Mouse (Mus musculus) lung, embryonic 16.5 days (tissue): ENCODE measurements around the gene Slc22a26. TPM values are rescaled to one million over a fixed set of nuclear protein-coding genes. Genes with fewer than 3 reads are reported as not detected.
"Not testable (repeated sequence)": the region's sequence is repeated elsewhere in the genome, so short reads cannot be mapped to it uniquely, and the experiment has no call there.

Experiments
- ATAC-seq: fragments of 200-750 bp; cut with Nextera tagmentation; 2 replicates; pipeline ENCODE4 v1.8.0; 2017; ENCODE audit warnings: low read depth, mild to moderate bottlenecking, moderate library complexity
- H3K27ac ChIP-seq: fragments of 300-500 bp; sonication (generic); 2 replicates; pipeline ENCODE4 v1.5.1; 2014; ENCODE audit warnings: mild to moderate bottlenecking, control low read depth, low read length
- H3K27me3 ChIP-seq: fragments of 300-500 bp; sonication (generic); 2 replicates; pipeline ENCODE4 v1.6.1; 2014; ENCODE audit warnings: low read depth, low read length, mixed read lengths; ENCODE audit not compliant: control insufficient read depth, insufficient read depth
- H3K36me3 ChIP-seq: fragments of 300-500 bp; sonication (generic); 2 replicates; pipeline ENCODE4 v1.6.1; 2014; ENCODE audit warnings: low read length; ENCODE audit not compliant: control insufficient read depth, insufficient read depth
- H3K4me1 ChIP-seq: fragments of 300-500 bp; sonication (generic); replicated peaks from 2 replicates; pipeline ENCODE4 v1.6.1; 2014; ENCODE audit warnings: low read length, mixed read lengths; ENCODE audit not compliant: control insufficient read depth, insufficient read depth
- H3K4me2 ChIP-seq: fragments of 300-500 bp; sonication (generic); 2 replicates; pipeline ENCODE4 v1.6.1; 2014; ENCODE audit warnings: low read depth, low read length, control low read depth
- H3K4me3 ChIP-seq: fragments of 300-500 bp; sonication (generic); 2 replicates; pipeline ENCODE4 v1.5.1; 2014; ENCODE audit warnings: mild to moderate bottlenecking, low read length, control low read depth
- H3K9ac ChIP-seq: fragments of 300-500 bp; sonication (generic); 2 replicates; pipeline ENCODE4 v1.6.1; 2014; ENCODE audit warnings: low read length, control low read depth
- H3K9me3 ChIP-seq: fragments of 300-500 bp; sonication (generic); 2 replicates; pipeline ENCODE4 v1.6.1; 2016; ENCODE audit warnings: low read length; ENCODE audit not compliant: control insufficient read depth
- WGBS: fragments of 180-500 bp; shearing (Covaris S2); extraction: QIAGEN DNeasy Blood & Tissue Kit; methylation state at CpG from one replicate; pipeline ENCODE4 v1.1.7; 2014; 5-methylcytosine and 5-hydroxymethylcytosine counted together
- polyA plus RNA-seq: library from polyadenylated mRNA; unstranded; fragments of >200 nt; fragmentation: Nextera tagmentation; extraction: Ambion mirVana; gene quantifications from 2 replicates; pipeline ENCODE4 v1.2.1, GENCODE M21; 2015

The Slc22a26 gene
- not detected in 2 replicates for polyA plus RNA-seq

DNA sequence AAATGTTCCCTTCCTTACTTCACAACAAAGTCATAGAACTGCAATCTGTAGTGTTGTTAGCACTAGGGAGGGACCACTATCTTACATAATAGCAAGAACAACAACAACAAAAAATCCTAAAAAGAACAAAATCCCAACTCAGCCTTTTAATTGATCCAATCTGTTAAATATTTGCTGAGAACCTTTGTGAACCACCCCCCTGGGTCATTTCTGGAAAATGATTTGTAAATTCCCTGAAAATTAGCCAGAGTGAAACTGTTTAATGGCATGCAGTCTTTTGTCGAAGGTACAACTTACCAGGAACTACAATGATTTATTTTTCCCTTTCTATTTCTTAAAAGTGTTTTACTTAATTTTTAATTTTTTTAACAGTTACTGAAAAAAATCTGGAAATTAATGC, at the start of gene Slc22a26:
Gene Slc22a26 (minus strand): TSS at position 97 of the 400 bp plus-strand sequence.
- no peaks in the 10 kb centered on the region for H3K9me3 ChIP-seq
- no peak within 1 kb of the TSS for H3K27ac ChIP-seq
- no peak within 1 kb of the TSS for H3K4me2 ChIP-seq
- no peaks in the 10 kb centered on the region for H3K36me3 ChIP-seq
- no peak within 1 kb of the TSS for H3K9ac ChIP-seq
- H3K4me1 ChIP-seq: no peaks in the 10 kb centered on the region
- no peak for ATAC-seq
- H3K27me3 ChIP-seq: no peaks in the 10 kb centered on the region
- 68% methylated on average over 1 of the region's 1 CpGs for WGBS
- H3K4me3 ChIP-seq: no peak within 1 kb of the TSS

GRCm38 (mm10) chr19:7829851-7830250, 27.4 kb upstream of the Slc22a26 start:
- Histone ChIP-seq H3K9ac (no peak overlapping the region), H3K4me1 (no peaks in the 10 kb centered on the region), H3K4me2 (no peak overlapping the region), H3K27ac (no peak overlapping the region), H3K4me3 (no peak overlapping the region), H3K36me3 (no peaks in the 10 kb centered on the region), H3K27me3 (no peaks in the 10 kb centered on the region), H3K9me3 (no peaks in the 10 kb centered on the region)
- ATAC-seq: no peak
- WGBS: 60% methylated on average over 2 of the region's 2 CpGs

DNA sequence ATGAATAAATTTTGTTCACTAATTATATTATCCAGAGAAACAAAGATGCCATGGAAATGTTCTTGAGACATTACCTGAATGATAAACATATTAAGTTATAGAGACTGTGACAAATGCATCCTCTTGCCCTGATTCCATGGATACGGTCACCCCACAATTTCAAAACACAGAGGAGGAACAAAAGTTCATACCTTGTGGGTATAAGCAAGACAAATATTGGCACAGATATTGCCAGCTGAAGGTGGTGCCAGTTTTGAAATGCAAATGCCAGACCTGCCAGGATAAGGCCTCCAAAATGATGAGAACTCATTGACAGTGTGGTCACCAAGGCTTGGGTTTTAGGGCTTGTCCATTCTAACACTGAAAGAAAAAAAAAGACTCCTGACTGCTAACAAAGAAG, 11.9 kb downstream of the Slc22a26 start:
- H3K27me3 ChIP-seq: no peaks in the 10 kb centered on the region
- H3K4me1 ChIP-seq: no peaks in the 10 kb centered on the region
- no peak for ATAC-seq
- 86% methylated on average over 1 of the region's 1 CpGs for WGBS
- H3K4me3 ChIP-seq: no peak overlapping the region
- H3K9me3 ChIP-seq: no peaks in the 10 kb centered on the region
- H3K4me2 ChIP-seq: no peak overlapping the region
- no peak overlapping the region for H3K27ac ChIP-seq
- H3K36me3 ChIP-seq: no peaks in the 10 kb centered on the region
- H3K9ac ChIP-seq: no peak overlapping the region

DNA sequence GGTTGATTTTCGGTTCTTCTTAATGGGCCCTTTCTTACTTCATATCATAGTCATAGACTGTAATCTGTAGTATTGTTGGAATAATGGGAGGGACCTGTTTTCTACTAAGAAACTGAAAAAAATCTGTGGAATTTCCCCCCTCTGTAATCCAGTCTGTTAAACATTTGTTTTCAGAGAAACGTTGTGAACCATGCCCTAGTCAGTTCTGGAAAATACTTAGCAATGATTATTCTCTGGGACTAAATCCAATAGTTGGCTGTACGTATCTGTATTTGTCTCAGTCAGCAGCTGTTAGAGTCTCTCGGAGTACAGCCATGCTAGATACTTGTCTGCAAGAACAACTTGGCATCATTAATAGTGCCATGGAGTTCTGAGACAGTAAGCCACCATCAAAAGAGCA, 27.2 kb downstream of the Slc22a26 start:
- Histone ChIP-seq H3K4me1 (no peaks in the 10 kb centered on the region), H3K9ac (no peak overlapping the region), H3K27me3 (no peaks in the 10 kb centered on the region), H3K9me3 (no peaks in the 10 kb centered on the region), H3K36me3 (no peaks in the 10 kb centered on the region), H3K4me2 (no peak overlapping the region), H3K4me3 (no peak overlapping the region), H3K27ac (no peak overlapping the region)
- WGBS: 72% methylated on average over 4 of the region's 4 CpGs
- no peak for ATAC-seq

GRCm38 (mm10) chr19:7766124-7766523, 36.3 kb downstream of the Slc22a26 start:
- no peaks in the 10 kb centered on the region for H3K27me3 ChIP-seq
- H3K9me3 ChIP-seq: no peaks in the 10 kb centered on the region
- H3K9ac ChIP-seq: no peak overlapping the region
- no peak overlapping the region for H3K4me3 ChIP-seq
- H3K36me3 ChIP-seq: no peaks in the 10 kb centered on the region
- no peak for ATAC-seq
- WGBS: 74% methylated on average over 2 of the region's 2 CpGs
- no peaks in the 10 kb centered on the region for H3K4me1 ChIP-seq
- H3K27ac ChIP-seq: no peak overlapping the region
- H3K4me2 ChIP-seq: no peak overlapping the region

GRCm38 (mm10) chr19:7765599-7765998, 36.9 kb downstream of the Slc22a26 start:
- Histone ChIP-seq H3K4me2 (no peak overlapping the region), H3K9me3 (no peaks in the 10 kb centered on the region), H3K36me3 (no peaks in the 10 kb centered on the region), H3K4me3 (no peak overlapping the region), H3K27me3 (no peaks in the 10 kb centered on the region), H3K9ac (no peak overlapping the region), H3K4me1 (no peaks in the 10 kb centered on the region), H3K27ac (no peak overlapping the region)
- no peak for ATAC-seq
- 85% methylated on average over 3 of the region's 3 CpGs for WGBS

DNA sequence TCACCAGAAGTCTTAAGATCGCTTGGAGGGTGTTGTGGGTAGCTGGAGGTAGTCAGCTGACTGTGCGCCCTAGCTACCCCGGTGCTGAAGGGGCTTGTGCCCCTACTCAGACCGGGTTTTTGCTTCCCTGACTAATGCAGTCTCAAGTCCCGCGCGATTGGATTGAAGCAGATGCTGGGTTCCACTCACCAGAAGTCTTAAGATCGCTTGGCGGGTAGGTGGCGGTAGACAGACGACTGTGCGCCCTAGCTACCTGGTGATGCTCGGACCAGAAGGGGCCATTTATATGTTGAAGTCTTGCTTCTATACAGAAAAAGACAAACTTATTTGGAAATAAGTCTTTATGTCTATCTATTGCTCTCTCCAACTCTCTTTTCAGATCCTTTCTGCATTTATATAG, 49.1 kb downstream of the Slc22a26 start:
- not testable (repeated sequence) for H3K4me2 ChIP-seq, H3K36me3 ChIP-seq, H3K9ac ChIP-seq, ATAC-seq, H3K4me3 ChIP-seq, H3K4me1 ChIP-seq, H3K27ac ChIP-seq, H3K9me3 ChIP-seq, H3K27me3 ChIP-seq
- WGBS: 62% methylated on average over 13 of the region's 13 CpGs

Other genes with a start within 250 kb of the Slc22a26 start
- gene Pla2g16, start 245.2 kb downstream of the Slc22a26 start, polyA plus RNA-seq: 17.1 and 18.0 TPM in 2 replicates
- 2.1 and 2.2 TPM in 2 replicates for gene Lgals12, start 195.5 kb downstream of the Slc22a26 start, polyA plus RNA-seq
- gene Hrasls5, start 190.1 kb downstream of the Slc22a26 start, polyA plus RNA-seq: 0.20 TPM in 2 replicates
- gene Slc22a19, start 91.4 kb downstream of the Slc22a26 start, polyA plus RNA-seq: 0.75 and 1.2 TPM in 2 replicates
- gene Slc22a27, start 163.4 kb upstream of the Slc22a26 start, polyA plus RNA-seq: not detected in 2 replicates